ENCODE assay signal across 8 mouse cellular contexts in the genomic region with DNA sequence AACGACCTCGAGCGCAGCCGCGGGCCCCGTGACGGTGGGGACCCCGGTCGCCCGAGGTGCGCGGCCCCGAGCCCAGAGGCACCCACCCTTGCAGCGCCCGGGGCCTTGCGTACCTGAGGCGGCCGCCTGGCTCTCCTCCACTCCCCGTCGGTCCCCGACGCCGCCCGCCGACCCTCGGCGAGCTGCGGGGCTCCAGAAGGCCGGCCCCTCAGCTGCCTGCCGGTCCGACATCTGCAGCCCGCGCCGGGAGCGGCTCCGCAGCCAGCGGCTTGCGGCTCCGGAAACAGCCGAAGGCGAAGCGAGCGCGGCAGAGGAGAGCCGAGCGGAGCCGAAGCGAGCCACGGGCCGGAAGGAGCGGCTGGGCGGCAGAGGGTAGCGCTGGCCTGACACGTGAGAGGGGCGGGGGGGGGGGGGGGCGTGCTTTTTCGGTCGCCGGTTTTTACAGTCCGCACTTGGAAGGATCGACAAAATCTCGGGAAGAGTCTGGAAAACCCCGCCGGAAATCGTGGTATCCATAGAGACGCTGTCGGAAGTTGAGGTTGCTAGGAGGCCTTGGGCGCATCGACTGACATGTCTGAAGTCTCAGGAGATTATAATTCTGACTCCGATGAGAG. TPM values are rescaled to one million over a fixed set of nuclear protein-coding genes. Genes with fewer than 3 reads are reported as not detected.
A peak's percentile ranks its signal among the peaks of the same experiment; 100 is the strongest.
DNase-seq lines count a peak whose midpoint lies in the region; ATAC-seq lines count a peak whose summit lies in the region.

A gene (minus strand): TSS at position 482 of the 614 bp plus-strand sequence.

- H3K9me3 ChIP-seq in intestine, embryonic 15.5 days: no peaks in the 10 kb centered on the region

- H3K9ac ChIP-seq in intestine, embryonic 15.5 days: peak within 1 kb of the TSS; percentile 84

- peak; percentile 97 for ATAC-seq in intestine, embryonic 15.5 days
- peak; percentile 84 for ATAC-seq in megakaryocyte-erythroid progenitor cell, adult 5-6 weeks (replicated peaks; ENCODE audit: low FRiP score, low TSS enrichment, poor library complexity, severe bottlenecking)

- H3K4me1 ChIP-seq in intestine, embryonic 15.5 days (replicated peaks): no peaks in the 10 kb centered on the region

- under 1% methylated on average over 56 of the region's 70 CpGs for WGBS in intestine, embryonic 15.5 days

- H3K4me3 ChIP-seq in intestine, embryonic 15.5 days (replicated peaks): peak within 1 kb of the TSS; percentile 89

- H3K27me3 ChIP-seq in intestine, embryonic 15.5 days (replicated peaks): no peaks in the 10 kb centered on the region

- peak within 1 kb of the TSS; percentile 95 for H3K4me2 ChIP-seq in intestine, embryonic 15.5 days (replicated peaks)

- peak; percentile 89 for DNase-seq in adipocyte (ENCODE audit: low spot score)
- DNase-seq in embryo, embryonic 10 days (ENCODE audit: low spot score): peak; percentile 90
- peak; percentile 76 for DNase-seq in gastrocnemius, postnatal 25 days
- DNase-seq in left cerebral cortex, postnatal 14 days (ENCODE audit: low spot score in 2 of 2): peak; percentile 77 to 84
- DNase-seq in right cerebral cortex, postnatal 14 days: peak; percentile 80
- DNase-seq in urinary bladder, postnatal 25 days (ENCODE audit: low spot score): peak; percentile 65

- intact Hi-C loops in left cerebral cortex, postnatal 14 days (cut with DNase I): loop anchor here (5.0 kb wide), 1 partner anchor 37 kb away; a partner anchor contains a TSS

- H3K36me3 ChIP-seq in intestine, embryonic 15.5 days: no peaks in the 10 kb centered on the region

- peak within 1 kb of the TSS; percentile 74; the same call in 1 of the 2 replicates for H3K27ac ChIP-seq in intestine, embryonic 15.5 days

RNA-seq across cellular contexts. Expression of the gene that starts here (rescaled TPM):
- 1 to 10 TPM; 1.6 to 1.8 TPM for total RNA-seq in gastrocnemius, postnatal 25 days (2021)
- polyA plus RNA-seq in intestine, embryonic 15.5 days (2015; fragmentation: Nextera tagmentation; extraction: Ambion mirVana): 1.7 TPM in 2 replicates
- 10 to 100 TPM; 28.0 to 28.5 TPM for total RNA-seq in left cerebral cortex, postnatal 14 days (2021)
- 6.1 and 7.7 TPM in 2 replicates for total RNA-seq in megakaryocyte-erythroid progenitor cell, adult 5-6 weeks (2014; fragmentation: Nextera tagmentation)
- 6.2 and 6.7 TPM in 2 replicates for total RNA-seq in megakaryocyte-erythroid progenitor cell, adult 5-6 weeks (2017)

Comparison
In these comparisons a context has a peak if more than half of its experiments do, and no peak if none do; other contexts are left out.
1. Peak in every context shown above with its lines: DNase-seq, ATAC-seq, H3K4me3 ChIP-seq and H3K27ac ChIP-seq.